In the genomic region with DNA sequence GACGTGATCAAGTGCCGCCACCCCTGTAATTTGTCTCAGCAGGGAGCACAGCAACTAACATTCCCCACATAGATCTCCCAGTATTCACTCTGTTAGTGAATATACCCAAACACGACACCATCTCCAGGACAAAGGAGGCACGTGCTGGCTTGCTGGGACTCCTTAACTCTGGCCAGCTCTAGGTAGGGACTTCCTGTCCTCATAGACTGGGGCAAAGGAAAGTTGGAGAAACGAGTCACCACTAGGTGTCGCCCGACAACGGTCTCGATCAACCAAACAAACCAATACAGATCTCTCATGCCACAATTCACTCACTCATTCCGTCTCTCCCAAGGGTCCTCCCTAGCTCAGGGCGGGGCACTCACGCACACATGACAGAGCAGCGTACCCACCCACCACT, we compare ENCODE assay signal across 10 mouse cellular contexts. TPM values are rescaled to one million over a fixed set of nuclear protein-coding genes. Genes with fewer than 3 reads are reported as not detected.
DNase-seq lines count a peak whose midpoint lies in the region; ATAC-seq lines count a peak whose summit lies in the region.
"Had no signal": no experiment of that assay in that cellular context is flagged by ENCODE, and none has a peak within 500 bp of the region (broad histone marks: within the 10 kb centered on the region; RNA-seq: fewer than 3 reads in every experiment).

No protein-coding gene starts in this region.

- ATAC-seq in hindbrain, embryonic 14.5 days (ENCODE audit: low FRiP score): no peak
- ATAC-seq in hindbrain, embryonic 16.5 days: no peak

- no peaks in the 10 kb centered on the region for H3K9me3 ChIP-seq in hindbrain, embryonic 14.5 days (ENCODE audit: control insufficient read depth, low read length)
- H3K9me3 ChIP-seq in hindbrain, embryonic 16.5 days (ENCODE audit: control insufficient read depth, low read length): no peaks in the 10 kb centered on the region
- H3K9me3 ChIP-seq: embryonic facial prominence, embryonic 13.5 days had no signal

- no peak overlapping the region for H3K4me3 ChIP-seq in hindbrain, embryonic 14.5 days (replicated peaks; ENCODE audit: low read length)
- H3K4me3 ChIP-seq in hindbrain, embryonic 16.5 days (ENCODE audit: low read length): no peak overlapping the region
- H3K4me3 ChIP-seq: embryonic facial prominence, embryonic 13.5 days had no signal

- no peak overlapping the region for H3K4me2 ChIP-seq in hindbrain, embryonic 14.5 days (replicated peaks)
- H3K4me2 ChIP-seq in hindbrain, embryonic 16.5 days (ENCODE audit: low read length): no peak overlapping the region
- H3K4me2 ChIP-seq: embryonic facial prominence, embryonic 13.5 days had no signal

- no peak overlapping the region for H3K9ac ChIP-seq in hindbrain, embryonic 14.5 days
- no peak overlapping the region for H3K9ac ChIP-seq in hindbrain, embryonic 16.5 days (ENCODE audit: low read depth, low read length)
- H3K9ac ChIP-seq: embryonic facial prominence, embryonic 13.5 days had no signal

- no peaks in the 10 kb centered on the region for H3K4me1 ChIP-seq in hindbrain, embryonic 14.5 days (replicated peaks; ENCODE audit: control insufficient read depth, insufficient read depth, low read length)
- no peaks in the 10 kb centered on the region for H3K4me1 ChIP-seq in hindbrain, embryonic 16.5 days (ENCODE audit: control insufficient read depth, insufficient read depth, low read depth, low read length)
- H3K4me1 ChIP-seq: embryonic facial prominence, embryonic 13.5 days had no signal

- intact Hi-C loops in heart, postnatal 36 days (cut with DNase I): loop anchor here (2.0 to 5.0 kb wide), 2 partner anchors 67 to 317 kb away; no protein-coding TSS in a partner anchor
- intact Hi-C loops in left cerebral cortex, postnatal 14 days (cut with DNase I): loop anchor here (2.0 kb wide), 1 partner anchor 67 kb away; no protein-coding TSS in a partner anchor

- H3K27ac ChIP-seq in hindbrain, embryonic 14.5 days: no peak overlapping the region
- no peak overlapping the region for H3K27ac ChIP-seq in hindbrain, embryonic 16.5 days (ENCODE audit: low read depth, low read length)
- H3K27ac ChIP-seq: embryonic facial prominence, embryonic 13.5 days had no signal

- no peaks in the 10 kb centered on the region for H3K36me3 ChIP-seq in hindbrain, embryonic 14.5 days (replicated peaks; ENCODE audit: control insufficient read depth, insufficient read depth)
- no peaks in the 10 kb centered on the region for H3K36me3 ChIP-seq in hindbrain, embryonic 16.5 days (ENCODE audit: control insufficient read depth, insufficient read depth, low read length)
- H3K36me3 ChIP-seq: embryonic facial prominence, embryonic 13.5 days had no signal

- WGBS in hindbrain, embryonic 14.5 days: 16% methylated on average over 13 of the region's 13 CpGs
- 16% methylated on average over 13 of the region's 13 CpGs for WGBS in hindbrain, embryonic 16.5 days

- peak; percentile 85 for DNase-seq in hindbrain, embryonic 14.5 days (ENCODE audit: low spot score)
- DNase-seq in adrenal gland, adult 18-20 months (ENCODE audit: low spot score in 2 of 2): peak; percentile 84 to 86
- peak; percentile 71 for DNase-seq in embryo, embryonic 11.5 days (ENCODE audit: low read depth, low spot score)
- DNase-seq in heart, postnatal 36 days: peak; percentile 88 to 89
- peak; percentile 92 for DNase-seq in left cerebral cortex, postnatal 14 days (ENCODE audit: low spot score in 2 of 2)
- peak; percentile 50 for DNase-seq in retina, adult 2 months (ENCODE audit: low read depth, low spot score)
- peak; percentile 83 to 88 for DNase-seq in thymus, postnatal 36 days

- no peaks in the 10 kb centered on the region for H3K27me3 ChIP-seq in hindbrain, embryonic 14.5 days (ENCODE audit: control insufficient read depth, insufficient read depth, low read length)
- H3K27me3 ChIP-seq in hindbrain, embryonic 16.5 days (replicated peaks; ENCODE audit: control insufficient read depth, insufficient read depth, low read length): no peaks in the 10 kb centered on the region
- H3K27me3 ChIP-seq: embryonic facial prominence, embryonic 13.5 days had no signal

RNA-seq across cellular contexts. Expression of a gene that starts 15.6 kb away (rescaled TPM):
- not detected in 2 replicates for polyA plus RNA-seq in hindbrain, embryonic 14.5 days (2014; fragmentation: Nextera tagmentation; extraction: Ambion mirVana)
- polyA plus RNA-seq in hindbrain, embryonic 16.5 days (2015; fragmentation: Nextera tagmentation; extraction: Ambion mirVana): not detected in 2 replicates
- total RNA-seq in adrenal gland, adult 18-20 months (2021): not detected
- total RNA-seq in heart, postnatal 36 days (2021): not detected
- not detected for total RNA-seq in left cerebral cortex, postnatal 14 days (2021)
- polyA plus RNA-seq: embryonic facial prominence, embryonic 13.5 days; stomach, embryonic 14.5 days had no signal

RNA-seq across cellular contexts. Expression of a gene that starts 23.2 kb away (rescaled TPM):
- polyA plus RNA-seq in hindbrain, embryonic 14.5 days (2014; fragmentation: Nextera tagmentation; extraction: Ambion mirVana): 0.13 and 0.33 TPM in 2 replicates
- 0.28 TPM in 1 of 2 replicates, not detected in the other for polyA plus RNA-seq in hindbrain, embryonic 16.5 days (2015; fragmentation: Nextera tagmentation; extraction: Ambion mirVana)
- not detected for total RNA-seq in adrenal gland, adult 18-20 months (2021)
- total RNA-seq in heart, postnatal 36 days (2021): not detected
- not detected for total RNA-seq in left cerebral cortex, postnatal 14 days (2021)
- polyA plus RNA-seq: embryonic facial prominence, embryonic 13.5 days had no signal

RNA-seq across cellular contexts. Expression of a gene that starts 28.9 kb away (rescaled TPM):
- 41.6 and 55.8 TPM in 2 replicates for polyA plus RNA-seq in hindbrain, embryonic 14.5 days (2014; fragmentation: Nextera tagmentation; extraction: Ambion mirVana)
- 67.9 and 69.4 TPM in 2 replicates for polyA plus RNA-seq in hindbrain, embryonic 16.5 days (2015; fragmentation: Nextera tagmentation; extraction: Ambion mirVana)
- 10 to 100 TPM; 27.5 to 38.2 TPM for total RNA-seq in adrenal gland, adult 18-20 months (2021)
- 1 to 10 TPM; 6.7 to 8.1 TPM for total RNA-seq in heart, postnatal 36 days (2021)
- 10 to 100 TPM; 32.1 to 34.5 TPM for total RNA-seq in left cerebral cortex, postnatal 14 days (2021)

RNA-seq across cellular contexts. Expression of a gene that starts 58.7 kb away (rescaled TPM):
- 45.0 and 45.3 TPM in 2 replicates for polyA plus RNA-seq in hindbrain, embryonic 14.5 days (2014; fragmentation: Nextera tagmentation; extraction: Ambion mirVana)
- 43.1 and 47.8 TPM in 2 replicates for polyA plus RNA-seq in hindbrain, embryonic 16.5 days (2015; fragmentation: Nextera tagmentation; extraction: Ambion mirVana)
- total RNA-seq in adrenal gland, adult 18-20 months (2021): 10 to 100 TPM; 37.7 to 43.6 TPM
- 1 to 10 TPM; 7.6 to 9.5 TPM for total RNA-seq in heart, postnatal 36 days (2021)
- total RNA-seq in left cerebral cortex, postnatal 14 days (2021): 10 to 100 TPM; 26.4 to 36.5 TPM
